Mouse (Mus musculus): Measurements from ENCODE around the gene Entpd1. TPM values are rescaled to one million over a fixed set of nuclear protein-coding genes. Genes with fewer than 3 reads are reported as not detected.
"Not testable (repeated sequence)": the region's sequence is repeated elsewhere in the genome, so short reads cannot be mapped to it uniquely, and the experiment has no call there.

The Entpd1 gene
- polyA plus RNA-seq, 1 experiment from 2014 or later: 5.4 TPM

GRCm38 (mm10) chr19:40587491-40588292 is 24.5 kb upstream of the Entpd1 start:
- ATAC-seq (ENCODE audit: low FRiP score, low TSS enrichment): peak; percentile 54; the same call in 1 of the 2 replicates
- 5% methylated on average over 24 of the region's 30 CpGs for WGBS
- H3K27ac ChIP-seq (ENCODE audit: low read depth, low read length): no peak overlapping the region

GRCm38 (mm10) chr19:40588293-40588654 is 23.9 kb upstream of the Entpd1 start, which contains the start of gene Aldh18a1:
TSS of gene Aldh18a1 (minus strand) at chr19:40588463.
- H3K9ac ChIP-seq (ENCODE audit: low read depth, low read length): peak within 1 kb of the TSS; percentile 73
- peak within 1 kb of the TSS; percentile 37; the same call in 1 of the 2 replicates for H3K27ac ChIP-seq (ENCODE audit: low read depth, low read length)
- no peaks in the 10 kb centered on the region for H3K9me3 ChIP-seq (ENCODE audit: control insufficient read depth, low read length)
- peaks cover 7% of the 10 kb centered on the region for H3K36me3 ChIP-seq (ENCODE audit: control insufficient read depth, insufficient read depth, low read length)
- H3K4me2 ChIP-seq (replicated peaks; ENCODE audit: low read depth, low read length): peak within 1 kb of the TSS; percentile 79
- H3K27me3 ChIP-seq (ENCODE audit: control insufficient read depth, insufficient read depth, low read length): no peaks in the 10 kb centered on the region
- peaks cover 4% of the 10 kb centered on the region; the same call in 1 of the 2 replicates for H3K4me1 ChIP-seq (ENCODE audit: control insufficient read depth, insufficient read depth, low read length)
- H3K4me3 ChIP-seq (ENCODE audit: low read length): peak within 1 kb of the TSS; percentile 83
- peak; percentile 94 for ATAC-seq (ENCODE audit: low FRiP score, low TSS enrichment)
- WGBS: under 1% methylated on average over 33 of the region's 34 CpGs

More at GRCm38 (mm10) chr19:40587491-40588292, 24.5 kb upstream of the Entpd1 start:
- no peaks in the 10 kb centered on the region for H3K9me3 ChIP-seq (ENCODE audit: control insufficient read depth, low read length)
- no peaks in the 10 kb centered on the region for H3K27me3 ChIP-seq (ENCODE audit: control insufficient read depth, insufficient read depth, low read length)
- peaks cover 10% of the 10 kb centered on the region for H3K36me3 ChIP-seq (ENCODE audit: control insufficient read depth, insufficient read depth, low read length)
- peak overlapping the region; percentile 83 for H3K4me3 ChIP-seq (ENCODE audit: low read length)
- peaks cover 4% of the 10 kb centered on the region; the same call in 1 of the 2 replicates for H3K4me1 ChIP-seq (ENCODE audit: control insufficient read depth, insufficient read depth, low read length)
- peak overlapping the region; percentile 79 for H3K4me2 ChIP-seq (replicated peaks; ENCODE audit: low read depth, low read length)
- peak overlapping the region; percentile 73 for H3K9ac ChIP-seq (ENCODE audit: low read depth, low read length)

GRCm38 (mm10) chr19:40588847-40589529 is 23.2 kb upstream of the Entpd1 start:
- H3K9me3 ChIP-seq (ENCODE audit: control insufficient read depth, low read length): no peaks in the 10 kb centered on the region
- peak overlapping the region; percentile 37; the same call in 1 of the 2 replicates for H3K27ac ChIP-seq (ENCODE audit: low read depth, low read length)
- no peaks in the 10 kb centered on the region for H3K27me3 ChIP-seq (ENCODE audit: control insufficient read depth, insufficient read depth, low read length)
- peaks cover 3% of the 10 kb centered on the region; the same call in 1 of the 2 replicates for H3K36me3 ChIP-seq (ENCODE audit: control insufficient read depth, insufficient read depth, low read length)
- peak; percentile 51 for ATAC-seq (ENCODE audit: low FRiP score, low TSS enrichment)
- peak overlapping the region; percentile 83 for H3K4me3 ChIP-seq (ENCODE audit: low read length)
- peak overlapping the region; percentile 79 for H3K4me2 ChIP-seq (replicated peaks; ENCODE audit: low read depth, low read length)
- H3K4me1 ChIP-seq (ENCODE audit: control insufficient read depth, insufficient read depth, low read length): peaks cover 4% of the 10 kb centered on the region; the same call in 1 of the 2 replicates
- H3K9ac ChIP-seq (ENCODE audit: low read depth, low read length): peak overlapping the region; percentile 73; the same call in 1 of the 2 replicates
- under 1% methylated on average over 18 of the region's 18 CpGs for WGBS

- under 1% methylated on average over 10 of the region's 10 CpGs for WGBS
- Histone ChIP-seq H3K27me3 (ENCODE audit: control insufficient read depth, insufficient read depth, low read length) (no peaks in the 10 kb centered on the region), H3K4me1 (ENCODE audit: control insufficient read depth, insufficient read depth, low read length) (peaks cover 4% of the 10 kb centered on the region; the same call in 1 of the 2 replicates), H3K9ac (ENCODE audit: low read depth, low read length) (peak overlapping the region; percentile 73; the same call in 1 of the 2 replicates), H3K36me3 (ENCODE audit: control insufficient read depth, insufficient read depth, low read length) (peaks cover 2% of the 10 kb centered on the region; the same call in 1 of the 2 replicates), H3K27ac (ENCODE audit: low read depth, low read length) (no peak overlapping the region), H3K9me3 (ENCODE audit: control insufficient read depth, low read length) (no peaks in the 10 kb centered on the region), H3K4me2 (replicated peaks; ENCODE audit: low read depth, low read length) (peak overlapping the region; percentile 79), H3K4me3 (ENCODE audit: low read length) (peak overlapping the region; percentile 83)
- ATAC-seq (ENCODE audit: low FRiP score, low TSS enrichment): no peak; the same call in 1 of the 2 replicates
Observed at GRCm38 (mm10) chr19:40589530-40589880, 22.7 kb upstream of the Entpd1 start.

GRCm38 (mm10) chr19:40595231-40595630 is 16.9 kb upstream of the Entpd1 start:
- H3K9ac ChIP-seq (ENCODE audit: low read depth, low read length): no peak overlapping the region
- ATAC-seq (ENCODE audit: low FRiP score, low TSS enrichment): no peak
- no peak overlapping the region for H3K4me3 ChIP-seq (ENCODE audit: low read length)
- no peak overlapping the region for H3K4me2 ChIP-seq (replicated peaks; ENCODE audit: low read depth, low read length)
- WGBS: 92% methylated on average over 3 of the region's 3 CpGs
- no peaks in the 10 kb centered on the region for H3K27me3 ChIP-seq (ENCODE audit: control insufficient read depth, insufficient read depth, low read length)
- peaks cover 10% of the 10 kb centered on the region; the same call in 1 of the 2 replicates for H3K36me3 ChIP-seq (ENCODE audit: control insufficient read depth, insufficient read depth, low read length)
- H3K9me3 ChIP-seq (ENCODE audit: control insufficient read depth, low read length): no peaks in the 10 kb centered on the region
- H3K27ac ChIP-seq (ENCODE audit: low read depth, low read length): no peak overlapping the region
- no peaks in the 10 kb centered on the region for H3K4me1 ChIP-seq (ENCODE audit: control insufficient read depth, insufficient read depth, low read length)

- no peak for ATAC-seq (ENCODE audit: low FRiP score, low TSS enrichment)
- H3K27me3 ChIP-seq (ENCODE audit: control insufficient read depth, insufficient read depth, low read length): no peaks in the 10 kb centered on the region
- H3K9me3 ChIP-seq (ENCODE audit: control insufficient read depth, low read length): no peaks in the 10 kb centered on the region
- no peak overlapping the region for H3K27ac ChIP-seq (ENCODE audit: low read depth, low read length)
- WGBS: 85% methylated on average over 8 of the region's 8 CpGs
- H3K4me2 ChIP-seq (replicated peaks; ENCODE audit: low read depth, low read length): no peak overlapping the region
- no peak overlapping the region for H3K4me3 ChIP-seq (ENCODE audit: low read length)
- H3K9ac ChIP-seq (ENCODE audit: low read depth, low read length): no peak overlapping the region
- no peaks in the 10 kb centered on the region for H3K4me1 ChIP-seq (ENCODE audit: control insufficient read depth, insufficient read depth, low read length)
- peaks cover 10% of the 10 kb centered on the region; the same call in 1 of the 2 replicates for H3K36me3 ChIP-seq (ENCODE audit: control insufficient read depth, insufficient read depth, low read length)
Observed at GRCm38 (mm10) chr19:40595831-40596230, 16.3 kb upstream of the Entpd1 start.

- H3K36me3 ChIP-seq (ENCODE audit: control insufficient read depth, insufficient read depth, low read length): peaks cover 17% of the 10 kb centered on the region
- H3K27ac ChIP-seq (ENCODE audit: low read depth, low read length); H3K9me3 ChIP-seq (ENCODE audit: control insufficient read depth, low read length); H3K9ac ChIP-seq (ENCODE audit: low read depth, low read length); H3K4me3 ChIP-seq (ENCODE audit: low read length); H3K4me1 ChIP-seq (ENCODE audit: control insufficient read depth, insufficient read depth, low read length); H3K27me3 ChIP-seq (ENCODE audit: control insufficient read depth, insufficient read depth, low read length); H3K4me2 ChIP-seq (replicated peaks; ENCODE audit: low read depth, low read length); ATAC-seq (ENCODE audit: low FRiP score, low TSS enrichment): not testable (repeated sequence)
- 88% methylated on average over 5 of the region's 5 CpGs for WGBS
Observed at GRCm38 (mm10) chr19:40600846-40601245, 11.3 kb upstream of the Entpd1 start.

GRCm38 (mm10) chr19:40601870-40602269 is 10.3 kb upstream of the Entpd1 start:
- Histone ChIP-seq H3K4me1 (ENCODE audit: control insufficient read depth, insufficient read depth, low read length) (no peaks in the 10 kb centered on the region), H3K9ac (ENCODE audit: low read depth, low read length) (no peak overlapping the region), H3K27ac (ENCODE audit: low read depth, low read length) (no peak overlapping the region), H3K4me2 (replicated peaks; ENCODE audit: low read depth, low read length) (no peak overlapping the region), H3K4me3 (ENCODE audit: low read length) (no peak overlapping the region), H3K9me3 (ENCODE audit: control insufficient read depth, low read length) (no peaks in the 10 kb centered on the region), H3K36me3 (ENCODE audit: control insufficient read depth, insufficient read depth, low read length) (peaks cover 23% of the 10 kb centered on the region), H3K27me3 (ENCODE audit: control insufficient read depth, insufficient read depth, low read length) (no peaks in the 10 kb centered on the region)
- ATAC-seq (ENCODE audit: low FRiP score, low TSS enrichment): no peak
- 92% methylated on average over 3 of the region's 3 CpGs for WGBS

All from kidney, embryonic 14.5 days (tissue).